Mouse (Mus musculus) liver, postnatal 0 days (tissue): Measurements from ENCODE around the gene Pygl. TPM values are rescaled to one million over a fixed set of nuclear protein-coding genes. Genes with fewer than 3 reads are reported as not detected.
A peak's percentile ranks its signal among the peaks of the same experiment; 100 is the strongest.

Experiments
- ATAC-seq: fragments of 200-750 bp; cut with Nextera tagmentation; 2 replicates; pipeline ENCODE4 v1.8.0; 2017; ENCODE audit warnings: mild to moderate bottlenecking, moderate library complexity
- DNase-seq: peaks from one replicate; pipeline ENCODE4 v3.0.0-alpha.2; 2016
- H3K27ac ChIP-seq: fragments of 300-500 bp; sonication (generic); 2 replicates; pipeline ENCODE4 v1.5.1; 2014; ENCODE audit warnings: antibody characterized with exemption, moderate library complexity, mild to moderate bottlenecking, low read depth
- H3K27me3 ChIP-seq: fragments of 300-500 bp; sonication (generic); 2 replicates; pipeline ENCODE4 v1.6.1; 2014; ENCODE audit warnings: low read length, control low read depth, mixed read lengths; ENCODE audit not compliant: insufficient read depth
- H3K36me3 ChIP-seq: fragments of 300-500 bp; sonication (generic); replicated peaks from 2 replicates; pipeline ENCODE4 v1.6.1; 2014; ENCODE audit warnings: mild to moderate bottlenecking, control low read depth, low read length, moderate library complexity, mixed read lengths; ENCODE audit not compliant: insufficient read depth
- H3K4me1 ChIP-seq: fragments of 300-500 bp; sonication (generic); 2 replicates; pipeline ENCODE4 v1.6.1; 2014; ENCODE audit warnings: antibody characterized with exemption, mild to moderate bottlenecking, control low read depth; ENCODE audit not compliant: insufficient read depth
- H3K4me2 ChIP-seq: fragments of 300-500 bp; sonication (generic); 2 replicates; pipeline ENCODE4 v1.6.1; 2014; ENCODE audit warnings: low read depth, mild to moderate bottlenecking, low read length, moderate library complexity, mixed read lengths
- H3K4me3 ChIP-seq: fragments of 300-500 bp; sonication (generic); 2 replicates; pipeline ENCODE4 v1.5.1; 2014; ENCODE audit warnings: low read depth, low read length
- H3K9ac ChIP-seq: fragments of 300-500 bp; sonication (generic); replicated peaks from 2 replicates; pipeline ENCODE4 v1.6.1; 2014; ENCODE audit warnings: mild to moderate bottlenecking, moderate library complexity
- H3K9me3 ChIP-seq: fragments of 300-500 bp; sonication (generic); 2 replicates; pipeline ENCODE4 v1.6.1; 2016; ENCODE audit warnings: mild to moderate bottlenecking, control low read depth, low read length, mixed read lengths
- CTCF ChIP-seq: sonication (generic); IDR thresholded peaks from 2 replicates; pipeline ENCODE4 v1.5.1; 2016; ENCODE audit warnings: antibody characterized with exemption, low read depth
- EP300 ChIP-seq: IDR thresholded peaks from 2 replicates; pipeline ENCODE4 v1.6.1; 2016; ENCODE audit warnings: antibody characterized with exemption, low read depth, mild to moderate bottlenecking
- WGBS: fragments of 180-500 bp; shearing (Covaris S2); extraction: QIAGEN DNeasy Blood & Tissue Kit; methylation state at CpG from one replicate; pipeline ENCODE4 v1.1.7; 2014; ENCODE audit not compliant: insufficient replicate concordance; 5-methylcytosine and 5-hydroxymethylcytosine counted together
- polyA plus RNA-seq: library from polyadenylated mRNA; unstranded; fragments of >200 nt; fragmentation: Nextera tagmentation; extraction: Ambion mirVana; gene quantifications from 2 replicates; pipeline ENCODE4 v1.2.1, GENCODE M21; 2015

Pygl gene
- polyA plus RNA-seq, 1 experiment from 2014 or later: 114 TPM

DNA sequence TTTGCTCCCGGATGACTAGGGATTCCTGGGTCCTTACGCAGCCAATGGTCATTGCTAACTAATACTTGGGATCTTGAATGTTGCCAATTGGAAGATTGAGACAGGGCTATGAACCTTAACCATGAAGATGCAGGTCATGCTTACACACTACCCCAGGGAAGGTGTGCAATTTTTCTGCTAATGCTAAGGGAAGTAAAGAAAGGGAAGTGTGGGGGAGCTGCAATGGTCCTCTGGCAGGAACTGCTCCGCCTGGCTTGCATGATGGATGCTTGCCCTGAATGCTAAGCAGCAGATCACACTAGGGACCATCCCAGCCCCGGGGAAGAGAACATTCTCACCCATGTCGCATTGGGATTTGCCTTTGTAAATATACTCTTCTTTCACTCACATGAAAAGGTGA lies 9.9 kb downstream of the Pygl start:
- TF ChIP-seq CTCF: no peak
- no peak for TF ChIP-seq EP300
- WGBS: 56% methylated on average over 5 of the region's 5 CpGs
- no peak overlapping the region for H3K4me3 ChIP-seq

GRCm38 (mm10) chr12:70218795-70219540 lies 12.3 kb downstream of the Pygl start:
- 0 out of 2 replicates have a peak overlapping the region, but pooled peaks have one; percentile 18 for H3K4me2 ChIP-seq
- H3K27me3 ChIP-seq: no peaks in the 10 kb centered on the region
- peak overlapping the region; percentile 76 for H3K27ac ChIP-seq
- no peak for DNase-seq
- no peak overlapping the region for H3K9ac ChIP-seq
- H3K36me3 ChIP-seq: peaks cover 50% of the 10 kb centered on the region
- H3K4me3 ChIP-seq: no peak overlapping the region
- TF ChIP-seq CTCF: no peak
- no peak; the same call in 1 of the 2 replicates for TF ChIP-seq EP300
- no peaks in the 10 kb centered on the region for H3K9me3 ChIP-seq
- H3K4me1 ChIP-seq: peaks cover 16% of the 10 kb centered on the region
- peak; percentile 34; the same call in 1 of the 2 replicates for ATAC-seq
- 36% methylated on average over 8 of the region's 8 CpGs for WGBS

More for the DNA sequence above, 9.9 kb downstream of the Pygl start:
- Histone ChIP-seq H3K4me2 (no peak overlapping the region), H3K27ac (peak overlapping the region; percentile 53; the same call in 1 of the 2 replicates), H3K9ac (no peak overlapping the region), H3K36me3 (peaks cover 38% of the 10 kb centered on the region), H3K4me1 (peaks cover 20% of the 10 kb centered on the region), H3K9me3 (no peaks in the 10 kb centered on the region), H3K27me3 (no peaks in the 10 kb centered on the region)
- no peak for DNase-seq
- ATAC-seq: no peak

- Histone ChIP-seq H3K9me3 (no peaks in the 10 kb centered on the region), H3K4me2 (no peak overlapping the region), H3K27ac (no peak overlapping the region), H3K9ac (no peak overlapping the region), H3K4me1 (peaks cover 16% of the 10 kb centered on the region), H3K4me3 (no peak overlapping the region), H3K36me3 (peaks cover 69% of the 10 kb centered on the region), H3K27me3 (no peaks in the 10 kb centered on the region)
- no peak for TF ChIP-seq EP300
- no peak for TF ChIP-seq CTCF
- WGBS: 78% methylated on average over 16 of the region's 16 CpGs
- ATAC-seq (no peak), DNase-seq (no peak)
Observed at GRCm38 (mm10) chr12:70216229-70216800, 15.0 kb downstream of the Pygl start.

DNA sequence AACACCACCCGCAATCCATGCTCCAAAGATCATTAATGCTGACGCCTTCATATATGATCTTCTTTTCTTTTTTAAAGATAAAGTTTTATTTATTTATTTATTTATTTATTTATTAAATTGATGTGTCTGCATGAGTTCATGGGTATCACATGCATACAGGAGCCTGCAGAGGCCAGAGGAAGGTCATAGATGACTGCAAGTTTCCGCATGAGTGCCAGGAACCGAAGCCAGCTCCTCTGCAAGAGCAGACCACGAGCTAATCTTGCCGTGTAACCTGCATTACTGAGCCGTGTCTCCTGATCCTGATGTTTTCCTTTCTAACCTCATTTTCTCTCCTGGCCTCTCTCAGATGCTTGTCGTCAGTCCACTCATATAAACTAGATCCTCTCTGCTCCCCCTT lies 17.0 kb downstream of the Pygl start:
- H3K27ac ChIP-seq: no peak overlapping the region
- H3K4me3 ChIP-seq: no peak overlapping the region
- DNase-seq (no peak), ATAC-seq (no peak)
- H3K9ac ChIP-seq: no peak overlapping the region
- H3K27me3 ChIP-seq: no peaks in the 10 kb centered on the region
- 79% methylated on average over 8 of the region's 8 CpGs for WGBS
- TF ChIP-seq CTCF (no peak), EP300 (no peak)
- H3K4me2 ChIP-seq: no peak overlapping the region
- H3K9me3 ChIP-seq: no peaks in the 10 kb centered on the region
- peaks cover 57% of the 10 kb centered on the region for H3K36me3 ChIP-seq
- H3K4me1 ChIP-seq: peaks cover 4% of the 10 kb centered on the region

DNA sequence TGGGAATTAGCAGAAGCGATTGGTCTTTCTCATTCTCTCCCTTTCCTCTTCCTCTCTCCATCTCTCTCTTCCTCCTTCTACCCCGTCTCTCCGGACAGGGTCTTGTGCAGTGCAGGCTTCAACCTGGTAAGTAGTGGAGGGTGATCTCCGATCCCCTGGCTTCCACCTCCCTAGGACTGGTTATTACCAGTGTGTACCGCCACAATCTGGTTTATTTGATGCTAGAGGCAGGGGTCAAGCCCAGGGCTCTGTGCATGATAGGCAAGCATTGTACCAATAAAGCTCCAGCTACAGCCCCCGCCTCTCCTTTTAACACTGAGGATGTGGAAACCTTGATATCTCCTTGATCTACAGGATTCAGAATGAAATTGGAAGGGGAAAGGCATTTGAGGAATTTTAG lies 17.7 kb downstream of the Pygl start:
- H3K4me3 ChIP-seq: no peak overlapping the region
- peaks cover 59% of the 10 kb centered on the region for H3K36me3 ChIP-seq
- TF ChIP-seq CTCF: no peak
- no peak for TF ChIP-seq EP300
- DNase-seq (no peak), ATAC-seq (no peak)
- no peaks in the 10 kb centered on the region for H3K4me1 ChIP-seq
- H3K9me3 ChIP-seq: no peaks in the 10 kb centered on the region
- WGBS: 86% methylated on average over 6 of the region's 6 CpGs
- no peak overlapping the region for H3K4me2 ChIP-seq
- H3K9ac ChIP-seq: no peak overlapping the region
- no peaks in the 10 kb centered on the region for H3K27me3 ChIP-seq
- H3K27ac ChIP-seq: no peak overlapping the region

DNA sequence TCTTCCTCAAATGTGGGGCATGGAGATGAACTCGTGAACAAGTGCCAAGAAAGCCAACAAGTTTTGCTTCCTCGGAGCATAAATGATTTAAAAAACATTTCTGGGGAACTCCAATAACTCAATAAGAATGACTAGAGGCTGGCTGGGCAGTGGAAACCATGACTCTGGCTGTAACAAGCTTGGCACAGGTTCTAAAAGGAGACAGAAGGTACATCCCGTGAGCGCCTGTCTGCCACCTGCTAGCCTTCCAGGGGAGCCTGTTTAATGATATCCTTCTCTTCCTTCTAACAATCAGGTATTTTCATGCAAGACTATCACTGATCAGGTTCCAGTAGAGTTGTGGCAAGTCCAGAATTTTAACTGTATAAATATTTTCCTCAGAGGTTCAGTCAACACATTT lies 18.8 kb downstream of the Pygl start:
- WGBS: 79% methylated on average over 4 of the region's 4 CpGs
- no peak overlapping the region for H3K4me2 ChIP-seq
- no peak for ATAC-seq
- DNase-seq: no peak
- no peak overlapping the region for H3K27ac ChIP-seq
- no peaks in the 10 kb centered on the region for H3K4me1 ChIP-seq
- no peak overlapping the region for H3K9ac ChIP-seq
- H3K27me3 ChIP-seq: no peaks in the 10 kb centered on the region
- TF ChIP-seq CTCF: no peak
- TF ChIP-seq EP300: no peak
- peaks cover 60% of the 10 kb centered on the region for H3K36me3 ChIP-seq
- no peak overlapping the region for H3K4me3 ChIP-seq
- no peaks in the 10 kb centered on the region for H3K9me3 ChIP-seq
